Mouse (Mus musculus) midbrain, embryonic 14.5 days (tissue): ENCODE results near the gene Cyp2j13. TPM values are rescaled to one million over a fixed set of nuclear protein-coding genes. Genes with fewer than 3 reads are reported as not detected.
"Not testable (repeated sequence)": the region's sequence is repeated elsewhere in the genome, so short reads cannot be mapped to it uniquely, and the experiment has no call there.

Experiments
- ATAC-seq: fragments of 200-750 bp; cut with Nextera tagmentation; 2 replicates; pipeline ENCODE4 v1.8.0; 2017; ENCODE audit warnings: moderate number of reproducible peaks, moderate library complexity; ENCODE audit not compliant: low FRiP score, low TSS enrichment
- DNase-seq: peaks from one replicate; pipeline ENCODE4 v3.0.0-alpha.2; 2015
- H3K27ac ChIP-seq: fragments of 300-500 bp; sonication (generic); replicated peaks from 2 replicates; pipeline ENCODE4 v1.5.1; 2014; ENCODE audit warnings: mild to moderate bottlenecking, low read depth, low read length, moderate library complexity
- H3K27me3 ChIP-seq: fragments of 300-500 bp; sonication (generic); 2 replicates; pipeline ENCODE4 v1.6.1; 2014; ENCODE audit warnings: low read length, control low read depth, mixed read lengths; ENCODE audit not compliant: control insufficient read depth, insufficient read depth
- H3K36me3 ChIP-seq: fragments of 300-500 bp; sonication (generic); 2 replicates; pipeline ENCODE4 v1.6.1; 2014; ENCODE audit warnings: low read length, control low read depth; ENCODE audit not compliant: control insufficient read depth, insufficient read depth
- H3K4me1 ChIP-seq: fragments of 300-500 bp; sonication (generic); 2 replicates; pipeline ENCODE4 v1.6.1; 2014; ENCODE audit warnings: mild to moderate bottlenecking, antibody characterized with exemption, low read length, control low read depth; ENCODE audit not compliant: control insufficient read depth, insufficient read depth
- H3K4me2 ChIP-seq: fragments of 300-500 bp; sonication (generic); 2 replicates; pipeline ENCODE4 v1.6.1; 2014; ENCODE audit warnings: mild to moderate bottlenecking, low read length, moderate library complexity
- H3K4me3 ChIP-seq: fragments of 300-500 bp; sonication (generic); replicated peaks from 2 replicates; pipeline ENCODE4 v1.5.1; 2014; ENCODE audit warnings: low read depth, low read length
- H3K9ac ChIP-seq: fragments of 300-500 bp; sonication (generic); replicated peaks from 2 replicates; pipeline ENCODE4 v1.6.1; 2014; ENCODE audit warnings: mild to moderate bottlenecking, low read length, moderate library complexity
- H3K9me3 ChIP-seq: fragments of 300-500 bp; sonication (generic); 2 replicates; pipeline ENCODE4 v1.6.1; 2016; ENCODE audit warnings: low read length, control low read depth, mixed read lengths; ENCODE audit not compliant: control insufficient read depth
- WGBS: fragments of 180-500 bp; shearing (Covaris S2); extraction: QIAGEN DNeasy Blood & Tissue Kit; methylation state at CpG from one replicate; pipeline ENCODE4 v1.1.7; 2014; 5-methylcytosine and 5-hydroxymethylcytosine counted together
- polyA plus RNA-seq: library from polyadenylated mRNA; unstranded; fragments of >200 nt; fragmentation: Nextera tagmentation; extraction: Ambion mirVana; gene quantifications from 2 replicates; pipeline ENCODE4 v1.2.1, GENCODE M21; 2014

Gene Cyp2j13
- not detected in 2 replicates for polyA plus RNA-seq

GRCm38 (mm10) chr4:96077261-96078125 lies at the start of gene Cyp2j13:
Cyp2j13 (minus strand) TSS chr4:96077546.
- Histone ChIP-seq H3K9me3 (no peaks in the 10 kb centered on the region), H3K4me2 (peak within 1 kb of the TSS; percentile 51), H3K27me3 (no peaks in the 10 kb centered on the region), H3K27ac (no peak within 1 kb of the TSS), H3K4me1 (no peaks in the 10 kb centered on the region), H3K4me3 (peak within 1 kb of the TSS; percentile 22), H3K36me3 (no peaks in the 10 kb centered on the region), H3K9ac (no peak within 1 kb of the TSS; the same call in 1 of the 2 replicates)
- 5% methylated on average over 20 of the region's 20 CpGs for WGBS
- DNase-seq (peak; percentile 61), ATAC-seq (peak; percentile 71)

DNA sequence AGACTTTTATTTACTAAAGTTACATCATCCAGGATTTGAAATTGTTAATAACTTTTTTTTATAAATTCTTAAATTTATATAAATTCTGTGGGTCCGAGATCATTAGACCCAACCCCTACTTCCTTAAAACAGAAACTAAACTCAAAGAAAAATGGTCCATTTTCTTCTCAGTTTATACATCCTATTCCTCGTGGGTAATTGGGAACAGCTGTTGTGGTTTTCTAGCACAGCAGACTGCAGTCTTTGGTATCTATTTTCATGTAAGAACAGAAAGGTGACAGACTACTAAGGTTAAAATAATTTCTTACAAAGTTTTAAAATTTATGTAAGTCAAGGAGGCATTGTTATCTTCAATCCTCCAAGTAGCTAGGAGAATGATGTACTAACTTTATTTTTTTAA lies 19.5 kb upstream of the Cyp2j13 start:
- no peaks in the 10 kb centered on the region for H3K36me3 ChIP-seq
- H3K4me3 ChIP-seq, result no peak overlapping the region
- no peaks in the 10 kb centered on the region for H3K27me3 ChIP-seq
- H3K9ac ChIP-seq, result no peak overlapping the region
- no peaks in the 10 kb centered on the region for H3K9me3 ChIP-seq
- ATAC-seq (no peak), DNase-seq (no peak)
- H3K27ac ChIP-seq, result no peak overlapping the region
- no peak overlapping the region for H3K4me2 ChIP-seq
- H3K4me1 ChIP-seq, result no peaks in the 10 kb centered on the region
- WGBS, result 79% methylated on average over 2 of the region's 2 CpGs

DNA sequence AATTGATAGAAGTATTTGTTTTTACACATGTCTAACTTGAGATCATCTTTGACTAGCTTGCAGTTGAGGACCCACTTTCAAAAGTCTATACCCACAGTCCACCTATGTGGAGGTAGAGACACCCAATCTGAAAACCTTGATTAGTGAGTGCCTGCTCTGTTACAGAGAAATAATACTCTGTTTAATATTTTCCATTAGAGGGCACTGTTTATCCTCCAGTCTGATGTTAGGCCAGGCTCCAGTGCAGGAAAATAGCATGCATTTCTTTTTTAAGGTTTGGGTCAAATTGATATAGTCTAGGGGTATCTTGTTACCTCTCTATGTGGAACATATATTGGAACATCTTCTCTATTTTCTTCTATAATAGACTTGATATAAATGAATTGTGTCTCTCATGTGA lies 14.5 kb upstream of the Cyp2j13 start:
- ATAC-seq, result no peak
- Histone ChIP-seq H3K36me3 (no peaks in the 10 kb centered on the region), H3K9me3 (no peaks in the 10 kb centered on the region), H3K27ac (no peak overlapping the region), H3K4me2 (no peak overlapping the region), H3K4me1 (no peaks in the 10 kb centered on the region), H3K27me3 (no peaks in the 10 kb centered on the region), H3K9ac (no peak overlapping the region), H3K4me3 (no peak overlapping the region)
- DNase-seq, result no peak

- H3K4me3 ChIP-seq, H3K36me3 ChIP-seq, DNase-seq, H3K9ac ChIP-seq, H3K4me2 ChIP-seq, H3K27ac ChIP-seq, ATAC-seq, H3K9me3 ChIP-seq, H3K4me1 ChIP-seq, H3K27me3 ChIP-seq: not testable (repeated sequence)
- WGBS, result 40% methylated on average over 6 of the region's 6 CpGs
Measured at GRCm38 (mm10) chr4:96089356-96090048, 12.2 kb upstream of the Cyp2j13 start.

- no peak overlapping the region for H3K4me3 ChIP-seq
- no peaks in the 10 kb centered on the region for H3K9me3 ChIP-seq
- ATAC-seq, result no peak
- H3K27me3 ChIP-seq, result no peaks in the 10 kb centered on the region
- no peaks in the 10 kb centered on the region for H3K36me3 ChIP-seq
- no peaks in the 10 kb centered on the region for H3K4me1 ChIP-seq
- H3K9ac ChIP-seq, result no peak overlapping the region
- no peak overlapping the region for H3K27ac ChIP-seq
- H3K4me2 ChIP-seq, result no peak overlapping the region
- no peak for DNase-seq
Measured at GRCm38 (mm10) chr4:96078308-96078707, 962 bp upstream of the Cyp2j13 start.

DNA sequence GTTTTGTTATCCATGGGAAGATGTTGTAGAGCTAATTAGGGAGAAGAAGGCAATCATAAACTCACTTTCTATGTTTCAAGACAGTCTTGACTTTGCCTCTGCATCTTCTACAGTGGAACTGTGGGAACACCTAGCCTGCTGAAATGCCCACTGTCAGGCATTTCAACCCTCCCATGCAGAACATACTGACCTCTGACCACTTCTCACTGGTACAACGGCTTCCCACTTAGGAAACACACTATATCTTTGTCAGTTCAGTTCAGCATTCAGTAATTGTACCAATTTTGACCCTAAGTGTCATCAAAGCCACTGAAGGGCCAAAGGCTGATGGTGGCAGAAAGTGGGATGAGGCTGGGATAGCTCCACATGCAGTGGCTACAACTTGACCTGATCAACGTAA lies 15.3 kb downstream of the Cyp2j13 start:
- no peak for ATAC-seq
- 88% methylated on average over 2 of the region's 2 CpGs for WGBS
- Histone ChIP-seq H3K4me2 (no peak overlapping the region), H3K36me3 (no peaks in the 10 kb centered on the region), H3K27ac (no peak overlapping the region), H3K4me3 (no peak overlapping the region), H3K9me3 (no peaks in the 10 kb centered on the region), H3K4me1 (no peaks in the 10 kb centered on the region), H3K27me3 (no peaks in the 10 kb centered on the region), H3K9ac (no peak overlapping the region)
- DNase-seq, result no peak

GRCm38 (mm10) chr4:96060106-96060505 lies 17.2 kb downstream of the Cyp2j13 start:
- Histone ChIP-seq H3K4me1 (no peaks in the 10 kb centered on the region), H3K9ac (no peak overlapping the region), H3K9me3 (no peaks in the 10 kb centered on the region), H3K27me3 (no peaks in the 10 kb centered on the region), H3K4me2 (no peak overlapping the region), H3K4me3 (no peak overlapping the region), H3K36me3 (no peaks in the 10 kb centered on the region), H3K27ac (no peak overlapping the region)
- DNase-seq (no peak), ATAC-seq (no peak)
- 90% methylated on average over 2 of the region's 2 CpGs for WGBS

DNA sequence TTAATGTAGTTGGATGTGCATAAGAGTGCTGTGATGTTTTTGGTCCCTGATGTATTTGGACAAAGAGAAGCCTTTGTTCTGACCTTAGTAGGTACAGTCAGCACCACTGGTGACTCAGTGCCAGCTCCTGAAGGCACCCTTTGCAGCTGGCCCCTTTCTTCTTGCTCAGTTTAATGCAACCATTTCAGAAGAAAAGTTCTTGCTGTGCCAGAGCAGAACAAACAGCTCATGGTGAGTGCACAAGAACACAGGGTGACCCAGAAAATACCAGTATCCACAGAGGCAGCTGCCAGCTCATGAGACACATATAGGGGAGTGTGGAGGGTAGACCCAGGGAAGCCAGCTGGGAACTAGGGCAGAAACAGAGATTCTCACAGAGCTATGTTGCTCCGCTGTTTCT lies 48.9 kb downstream of the Cyp2j13 start:
- H3K4me3 ChIP-seq, result no peak overlapping the region
- H3K4me1 ChIP-seq, result no peaks in the 10 kb centered on the region
- no peaks in the 10 kb centered on the region for H3K27me3 ChIP-seq
- no peak overlapping the region for H3K9ac ChIP-seq
- H3K9me3 ChIP-seq, result no peaks in the 10 kb centered on the region
- 81% methylated on average over 1 of the region's 1 CpGs for WGBS
- H3K36me3 ChIP-seq, result 0 out of 2 replicates have a peak, but pooled peaks cover 2% of the 10 kb centered on the region
- no peak overlapping the region for H3K27ac ChIP-seq
- ATAC-seq, result no peak
- no peak overlapping the region for H3K4me2 ChIP-seq
- DNase-seq, result no peak

GRCm38 (mm10) chr4:96022803-96023202 lies 54.5 kb downstream of the Cyp2j13 start:
- DNase-seq (peak; percentile 43), ATAC-seq (no peak)
- no peaks in the 10 kb centered on the region for H3K9me3 ChIP-seq
- no peak overlapping the region for H3K4me3 ChIP-seq
- H3K4me2 ChIP-seq, result no peak overlapping the region
- peaks cover 24% of the 10 kb centered on the region for H3K36me3 ChIP-seq
- H3K27ac ChIP-seq, result no peak overlapping the region
- H3K9ac ChIP-seq, result no peak overlapping the region
- no peaks in the 10 kb centered on the region for H3K27me3 ChIP-seq
- H3K4me1 ChIP-seq, result no peaks in the 10 kb centered on the region
